Mouse (Mus musculus): ENCODE data around the gene Vmn1r217.

GRCm38 (mm10) chr13:23133099-23133498 lies 15.1 kb upstream of the Vmn1r217 start, which contains the start of gene Vmn1r218:
- TF ChIP-seq CTCF (IDR thresholded peaks at IDR 0.05; ENCODE audit: borderline replicate concordance, extremely low read depth, insufficient read depth, insufficient read length) = no peak
- no peak for TF ChIP-seq POLR2A (IDR thresholded peaks at IDR 0.05; ENCODE audit: borderline replicate concordance, extremely low read depth, insufficient read depth, insufficient read length, poor library complexity, severe bottlenecking)

All from brain, embryonic 14.5 days (tissue).